Mouse (Mus musculus): Measurements from ENCODE around the gene Cyp4a12b. TPM values are rescaled to one million over a fixed set of nuclear protein-coding genes. Genes with fewer than 3 reads are reported as not detected.
"Not testable (repeated sequence)": the region's sequence is repeated elsewhere in the genome, so short reads cannot be mapped to it uniquely, and the experiment has no call there.

The Cyp4a12b gene
- not detected in 2 replicates for polyA plus RNA-seq (2015; fragmentation: Nextera tagmentation; extraction: Ambion mirVana)

DNA sequence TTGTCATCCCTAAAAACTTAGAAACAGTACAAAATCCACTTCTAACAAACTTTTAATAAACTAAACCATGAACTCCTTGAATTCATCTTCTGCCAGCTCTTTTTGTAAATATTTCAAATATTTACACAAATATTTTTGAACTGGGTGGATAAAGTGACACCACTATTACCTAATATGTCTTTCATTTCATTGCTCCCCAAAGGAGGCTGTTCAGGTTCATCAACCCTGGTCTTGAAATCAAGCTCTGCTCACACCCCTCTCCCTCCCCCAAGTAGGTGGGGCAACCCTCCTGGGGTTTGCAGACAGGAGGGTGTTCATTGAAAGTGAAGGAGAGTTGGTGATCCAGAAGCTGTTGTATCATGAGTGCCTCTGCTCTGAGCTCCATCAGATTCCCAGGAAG, at the start of gene Cyp4a12b:
TSS of gene Cyp4a12b (plus strand) at position 301 of the 400 bp plus-strand sequence.
- H3K9ac ChIP-seq; H3K36me3 ChIP-seq; H3K9me3 ChIP-seq; H3K4me2 ChIP-seq; ATAC-seq (ENCODE audit: low FRiP score, low read depth); H3K4me1 ChIP-seq (replicated peaks); H3K27me3 ChIP-seq; H3K27ac ChIP-seq (replicated peaks); H3K4me3 ChIP-seq: not testable (repeated sequence)

DNA sequence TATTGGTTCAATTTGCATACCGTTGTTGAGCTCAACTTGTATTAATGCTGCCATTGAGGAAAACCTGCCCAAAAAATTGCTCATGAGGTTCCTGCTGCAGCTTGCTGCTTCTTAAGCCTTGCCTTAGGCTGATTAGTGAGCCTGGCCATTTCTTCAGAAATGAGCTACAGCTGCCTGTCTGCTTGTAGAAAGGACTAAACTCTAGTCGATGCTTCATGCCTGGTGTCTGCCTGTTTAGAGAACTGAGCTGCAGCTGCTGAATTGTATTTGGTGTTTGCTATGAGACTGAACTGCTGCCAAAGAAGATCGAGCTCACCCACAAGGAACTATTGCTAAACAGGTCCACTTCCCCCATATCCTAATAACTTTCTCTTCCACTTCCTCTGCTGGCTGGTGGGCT, 45.8 kb upstream of the Cyp4a12b start:
- not testable (repeated sequence) for H3K27me3 ChIP-seq; H3K9me3 ChIP-seq; H3K4me3 ChIP-seq; H3K9ac ChIP-seq; H3K4me2 ChIP-seq; ATAC-seq (ENCODE audit: low FRiP score, low read depth); H3K36me3 ChIP-seq; H3K4me1 ChIP-seq (replicated peaks); H3K27ac ChIP-seq (replicated peaks)
- 88% methylated on average over 3 of the region's 3 CpGs for whole genome bisulfite sequencing

DNA sequence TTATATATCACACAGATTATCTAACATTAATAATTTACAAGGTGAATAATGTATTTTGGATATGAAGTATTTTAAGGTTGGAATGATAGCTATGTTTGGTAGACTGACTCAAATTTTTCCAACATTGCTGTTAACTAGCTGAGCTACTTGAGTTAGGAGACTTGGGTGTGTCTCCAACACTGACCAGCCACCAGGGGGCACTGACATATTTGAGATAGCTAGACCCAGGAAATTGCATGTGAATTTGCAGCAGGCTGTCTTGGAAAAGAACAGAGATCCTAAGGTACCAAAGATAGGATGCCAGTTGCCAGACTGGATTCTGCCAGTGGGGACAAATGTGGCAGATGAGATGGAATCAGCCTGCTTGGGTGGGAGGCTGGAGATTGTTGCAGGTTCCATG, 43.4 kb upstream of the Cyp4a12b start:
- not testable (repeated sequence) for ATAC-seq (ENCODE audit: low FRiP score, low read depth); H3K36me3 ChIP-seq; H3K4me3 ChIP-seq; H3K27ac ChIP-seq (replicated peaks); H3K27me3 ChIP-seq; H3K4me2 ChIP-seq; H3K9me3 ChIP-seq; H3K9ac ChIP-seq; H3K4me1 ChIP-seq (replicated peaks)

DNA sequence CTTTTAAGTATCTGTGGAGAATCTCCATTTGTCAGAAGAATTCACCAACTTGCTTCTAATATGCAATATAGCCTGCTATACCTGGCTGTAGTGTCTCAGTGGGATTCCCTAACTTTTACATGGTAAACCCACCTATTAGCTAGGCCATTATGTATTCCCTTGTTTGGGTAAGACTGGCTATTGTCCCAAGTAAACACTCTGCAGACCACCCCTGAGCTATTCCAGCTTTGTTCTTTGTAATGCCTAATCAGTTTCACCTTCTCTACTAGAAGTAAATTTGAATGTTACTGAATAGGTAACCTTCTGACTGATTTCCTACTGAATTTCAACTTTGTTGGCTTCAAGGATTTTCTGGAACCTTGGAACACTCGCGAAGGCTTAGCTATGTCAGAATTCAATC, 15.2 kb upstream of the Cyp4a12b start:
- not testable (repeated sequence) for H3K9ac ChIP-seq; H3K27me3 ChIP-seq; H3K4me2 ChIP-seq; H3K27ac ChIP-seq (replicated peaks); H3K36me3 ChIP-seq; H3K9me3 ChIP-seq; H3K4me1 ChIP-seq (replicated peaks); ATAC-seq (ENCODE audit: low FRiP score, low read depth); H3K4me3 ChIP-seq
- 85% methylated on average over 2 of the region's 2 CpGs for WGBS

DNA sequence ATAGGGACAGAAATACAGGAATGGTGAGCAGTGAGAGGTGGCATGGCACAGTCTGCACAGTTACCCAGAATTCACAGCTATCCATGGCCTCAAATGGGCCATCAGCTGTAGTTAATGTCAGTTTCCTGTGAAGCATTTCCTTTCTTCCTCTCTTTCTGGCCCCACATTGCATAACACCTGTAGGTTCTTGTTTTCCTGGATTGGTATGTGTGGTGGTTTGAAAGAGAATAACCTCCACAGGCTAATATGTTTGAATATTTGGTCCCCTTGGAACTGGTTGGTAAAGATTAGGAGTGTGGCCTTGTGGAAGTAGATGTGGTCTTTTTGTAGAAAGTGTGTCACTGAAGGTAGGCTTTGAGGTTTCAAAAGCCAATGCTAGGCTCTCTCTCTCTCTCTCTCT, 14.5 kb upstream of the Cyp4a12b start:
- H3K27me3 ChIP-seq; ATAC-seq (ENCODE audit: low FRiP score, low read depth); H3K4me1 ChIP-seq (replicated peaks); H3K9me3 ChIP-seq; H3K4me2 ChIP-seq; H3K27ac ChIP-seq (replicated peaks); H3K9ac ChIP-seq; H3K36me3 ChIP-seq; H3K4me3 ChIP-seq: not testable (repeated sequence)

DNA sequence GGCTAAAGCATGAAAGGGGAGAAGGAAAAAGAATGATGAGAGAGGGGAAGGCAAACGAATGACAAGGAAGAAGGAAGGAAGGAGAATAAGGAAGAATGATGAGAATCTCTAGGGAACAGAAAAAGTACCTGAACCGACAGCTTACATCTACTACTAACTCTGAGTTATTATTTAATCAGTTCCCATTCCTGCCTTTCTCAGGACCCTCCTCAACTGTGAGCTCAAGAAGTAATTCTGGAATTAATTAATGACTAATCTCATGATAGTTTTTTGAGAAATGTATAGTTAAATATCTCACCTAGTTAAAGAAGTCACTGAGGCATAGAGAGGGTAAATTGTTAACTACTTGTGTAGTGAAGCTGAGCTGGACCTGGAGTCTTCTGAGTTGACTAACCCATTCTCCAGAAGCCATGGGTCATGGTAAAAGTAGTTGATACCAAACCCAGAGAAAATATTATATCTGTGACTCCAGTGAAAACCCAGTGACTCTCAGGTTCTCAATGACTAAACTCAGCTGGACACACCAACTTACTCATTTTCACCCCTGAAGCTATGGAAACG, 39.2 kb downstream of the Cyp4a12b start:
- no peak overlapping the region for H3K4me2 ChIP-seq
- no peaks in the 10 kb centered on the region for H3K27me3 ChIP-seq
- 78% methylated on average over 3 of the region's 3 CpGs for WGBS
- no peak overlapping the region for H3K4me3 ChIP-seq
- H3K36me3 ChIP-seq: no peaks in the 10 kb centered on the region
- H3K27ac ChIP-seq (replicated peaks): no peak overlapping the region
- H3K9ac ChIP-seq: no peak overlapping the region
- no peak for ATAC-seq (ENCODE audit: low FRiP score, low read depth)
- no peaks in the 10 kb centered on the region for H3K9me3 ChIP-seq
- no peaks in the 10 kb centered on the region for H3K4me1 ChIP-seq (replicated peaks)

DNA sequence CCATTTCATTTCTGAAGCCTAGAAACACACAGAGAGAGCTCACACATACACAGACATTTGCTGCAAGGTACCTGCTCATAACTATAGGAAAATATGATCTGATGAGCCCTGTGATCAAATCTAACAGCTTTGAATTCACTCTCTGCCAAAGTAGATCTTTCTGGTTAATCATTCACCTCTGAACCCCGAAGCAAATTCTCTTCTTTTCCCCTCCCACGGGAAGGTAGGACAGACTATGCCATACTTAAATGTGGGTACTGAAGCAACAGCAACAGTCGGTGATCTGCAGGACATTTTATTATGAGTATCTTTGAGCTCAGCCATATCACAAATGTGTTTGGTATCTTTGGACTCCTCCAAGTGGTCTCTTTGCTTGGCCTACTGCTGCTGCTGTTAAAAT, 40.9 kb downstream of the Cyp4a12b start, which contains the start of gene Cyp4a30b:
TSS of gene Cyp4a30b (plus strand) at position 301 of the 400 bp plus-strand sequence.
- Histone ChIP-seq H3K4me3 (no peak within 1 kb of the TSS), H3K36me3 (no peaks in the 10 kb centered on the region), H3K4me1 (replicated peaks) (no peaks in the 10 kb centered on the region), H3K27ac (replicated peaks) (no peak within 1 kb of the TSS), H3K9ac (no peak within 1 kb of the TSS), H3K4me2 (no peak within 1 kb of the TSS), H3K27me3 (no peaks in the 10 kb centered on the region), H3K9me3 (no peaks in the 10 kb centered on the region)
- no peak for ATAC-seq (ENCODE audit: low FRiP score, low read depth)
- 79% methylated on average over 3 of the region's 3 CpGs for WGBS

DNA sequence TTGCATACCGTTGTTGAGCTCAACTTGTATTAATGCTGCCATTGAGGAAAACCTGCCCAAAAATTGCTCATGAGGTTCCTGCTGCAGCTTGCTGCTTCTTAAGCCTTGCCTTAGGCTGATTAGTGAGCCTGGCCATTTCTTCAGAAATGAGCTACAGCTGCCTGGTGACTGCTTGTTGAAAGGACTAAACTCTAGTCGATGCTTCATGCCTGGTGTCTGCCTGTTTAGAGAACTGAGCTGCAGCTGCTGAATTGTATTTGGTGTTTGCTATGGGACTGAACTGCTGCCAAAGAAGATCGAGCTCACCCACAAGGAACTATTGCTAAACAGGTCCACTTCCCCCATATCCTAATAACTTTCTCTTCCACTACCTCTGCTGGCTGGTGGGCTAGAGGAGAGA, 62.2 kb downstream of the Cyp4a12b start:
- WGBS: 89% methylated on average over 3 of the region's 3 CpGs
- not testable (repeated sequence) for H3K9ac ChIP-seq; H3K4me3 ChIP-seq; H3K27me3 ChIP-seq; H3K4me2 ChIP-seq; ATAC-seq (ENCODE audit: low FRiP score, low read depth); H3K36me3 ChIP-seq; H3K27ac ChIP-seq (replicated peaks); H3K9me3 ChIP-seq; H3K4me1 ChIP-seq (replicated peaks)

DNA sequence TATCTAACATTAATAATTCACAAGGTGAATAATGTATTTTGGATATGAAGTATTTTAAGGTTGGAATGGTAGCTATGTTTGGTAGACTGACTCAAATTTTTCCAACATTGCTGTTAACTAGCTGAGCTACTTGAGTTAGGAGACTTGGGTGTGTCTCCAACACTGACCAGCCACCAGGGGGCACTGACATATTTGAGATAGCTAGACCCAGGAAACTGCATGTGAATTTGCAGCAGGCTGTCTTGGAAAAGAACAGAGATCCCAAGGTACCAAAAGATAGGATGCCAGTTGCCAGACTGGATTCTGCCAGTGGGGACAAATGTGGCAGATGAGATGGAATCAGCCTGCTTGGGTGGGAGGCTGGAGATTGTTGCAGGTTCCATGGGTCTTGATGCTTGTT, 64.6 kb downstream of the Cyp4a12b start:
- H3K9me3 ChIP-seq; H3K4me1 ChIP-seq (replicated peaks); H3K4me3 ChIP-seq; H3K36me3 ChIP-seq; H3K4me2 ChIP-seq; H3K27me3 ChIP-seq; ATAC-seq (ENCODE audit: low FRiP score, low read depth); H3K27ac ChIP-seq (replicated peaks); H3K9ac ChIP-seq: not testable (repeated sequence)

DNA sequence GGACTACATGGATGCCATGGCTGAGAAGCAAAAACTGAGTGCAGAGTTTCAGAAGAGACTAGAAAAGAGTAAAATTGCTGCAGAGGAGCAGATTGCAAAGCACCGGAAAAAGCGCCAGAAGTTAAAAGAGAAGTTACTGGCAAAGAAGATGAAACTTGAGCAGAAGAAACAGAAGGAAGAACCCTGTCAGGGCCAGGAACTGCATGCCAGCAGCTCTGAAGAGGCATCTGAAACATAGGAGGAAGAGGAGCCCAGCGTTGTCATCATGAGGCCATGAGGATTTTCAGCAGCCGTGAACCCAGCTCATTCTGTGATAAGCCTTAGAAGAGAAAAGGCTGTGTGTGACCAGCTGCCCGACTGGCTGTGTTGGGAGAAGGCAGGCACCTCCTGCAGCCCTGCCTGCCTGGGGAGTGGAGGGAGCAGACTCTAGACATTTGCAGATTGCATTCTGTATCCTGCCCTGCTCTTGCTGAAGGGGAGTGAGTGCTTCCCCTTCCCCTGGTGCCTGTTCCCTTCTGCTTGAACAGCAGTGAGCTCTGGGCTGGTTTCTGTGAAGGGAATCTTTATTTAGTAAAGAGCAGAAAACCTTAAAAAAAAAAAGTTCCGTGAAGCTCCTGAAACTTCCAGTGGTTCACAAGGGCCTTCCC, 69.7 kb downstream of the Cyp4a12b start:
- ATAC-seq (ENCODE audit: low FRiP score, low read depth): no peak
- H3K9ac ChIP-seq: no peak overlapping the region
- H3K9me3 ChIP-seq: no peaks in the 10 kb centered on the region
- H3K27ac ChIP-seq (replicated peaks): no peak overlapping the region
- H3K36me3 ChIP-seq: no peaks in the 10 kb centered on the region
- 76% methylated on average over 6 of the region's 6 CpGs for WGBS
- H3K4me2 ChIP-seq: no peak overlapping the region
- no peaks in the 10 kb centered on the region for H3K4me1 ChIP-seq (replicated peaks)
- H3K4me3 ChIP-seq: no peak overlapping the region
- no peaks in the 10 kb centered on the region for H3K27me3 ChIP-seq

Other genes starting within 250 kb of the Cyp4a12b start
- not detected in 2 replicates for gene Cyp4a29, start 169.5 kb upstream of the Cyp4a12b start, polyA plus RNA-seq (2015; fragmentation: Nextera tagmentation; extraction: Ambion mirVana)
- not detected in 2 replicates for gene Cyp4a12a, start 112.6 kb upstream of the Cyp4a12b start, polyA plus RNA-seq (2015; fragmentation: Nextera tagmentation; extraction: Ambion mirVana)
- gene Cyp4a30b, start 41.0 kb downstream of the Cyp4a12b start, polyA plus RNA-seq (2015; fragmentation: Nextera tagmentation; extraction: Ambion mirVana): not detected in 2 replicates
- not detected in 2 replicates for gene Cyp4a14, start 84.5 kb downstream of the Cyp4a12b start, polyA plus RNA-seq (2015; fragmentation: Nextera tagmentation; extraction: Ambion mirVana)
- gene Cyp4a10, start 106.6 kb downstream of the Cyp4a12b start, polyA plus RNA-seq (2015; fragmentation: Nextera tagmentation; extraction: Ambion mirVana): not detected in 2 replicates
- not detected in 2 replicates for gene Cyp4a31, start 152.0 kb downstream of the Cyp4a12b start, polyA plus RNA-seq (2015; fragmentation: Nextera tagmentation; extraction: Ambion mirVana)
- not detected in 2 replicates for gene Cyp4a32, start 189.3 kb downstream of the Cyp4a12b start, polyA plus RNA-seq (2015; fragmentation: Nextera tagmentation; extraction: Ambion mirVana)
- gene Cyp4b1, start 236.1 kb downstream of the Cyp4a12b start, polyA plus RNA-seq (2015; fragmentation: Nextera tagmentation; extraction: Ambion mirVana): 0.84 and 1.3 TPM in 2 replicates